Mouse (Mus musculus): ENCODE measurements around the gene Capn1.

The Capn1 gene

DNA sequence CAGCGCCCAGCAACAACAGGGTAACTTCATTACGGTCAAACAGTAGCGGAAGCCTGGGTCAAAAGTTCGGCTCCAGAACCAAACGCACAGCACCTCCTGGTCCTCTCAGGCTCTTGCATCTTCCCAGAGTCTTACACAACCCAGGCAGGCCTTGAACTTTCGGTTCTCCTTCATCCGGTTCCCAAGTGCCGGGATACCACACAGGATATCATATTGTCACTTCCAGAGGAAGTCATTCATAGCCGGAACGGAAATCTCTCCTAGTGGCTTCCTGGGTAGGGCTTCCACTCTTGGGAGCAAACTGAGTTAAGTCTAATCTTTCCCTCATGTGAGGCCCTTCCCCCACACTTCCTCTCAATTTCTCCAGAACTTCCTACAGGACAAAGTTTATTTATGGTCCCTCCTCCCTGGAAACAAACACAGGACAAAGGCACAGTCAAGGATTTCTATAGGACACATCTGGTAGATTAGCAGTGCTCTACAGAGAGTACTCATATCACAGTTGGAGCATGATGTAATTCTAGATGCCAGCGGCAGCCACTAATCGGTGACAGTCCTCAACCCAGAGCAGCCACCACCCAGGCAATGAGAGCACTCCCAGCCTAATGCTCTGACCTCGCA is 63.5 kb downstream of the Capn1 start:
- DNase-seq (ENCODE audit: low spot score) = no peak

DNA sequence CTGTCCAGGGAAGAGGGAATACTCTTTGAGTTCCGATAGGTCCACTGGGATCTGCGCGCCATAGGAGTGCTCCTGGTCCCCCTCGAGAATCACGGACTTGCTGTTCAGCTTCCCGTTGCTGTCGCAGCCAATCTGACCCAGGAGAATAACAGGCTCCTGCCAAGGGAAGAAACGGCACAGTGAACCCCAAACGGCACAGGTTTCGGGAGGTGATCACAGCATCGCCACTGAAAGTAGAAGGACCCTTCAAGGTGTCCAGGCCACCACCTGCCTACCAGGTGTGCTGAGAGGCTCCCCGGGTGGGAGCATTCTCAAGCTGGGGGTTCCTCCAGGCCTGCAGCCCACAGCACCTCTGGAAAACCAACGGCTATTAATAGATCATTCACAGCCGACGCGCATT is 64.1 kb downstream of the Capn1 start:
- no peak for DNase-seq (ENCODE audit: low spot score)

- no peak for DNase-seq (ENCODE audit: low spot score)
Observed at GRCm38 (mm10) chr19:5950218-5950617, 65.5 kb downstream of the Capn1 start.

DNA sequence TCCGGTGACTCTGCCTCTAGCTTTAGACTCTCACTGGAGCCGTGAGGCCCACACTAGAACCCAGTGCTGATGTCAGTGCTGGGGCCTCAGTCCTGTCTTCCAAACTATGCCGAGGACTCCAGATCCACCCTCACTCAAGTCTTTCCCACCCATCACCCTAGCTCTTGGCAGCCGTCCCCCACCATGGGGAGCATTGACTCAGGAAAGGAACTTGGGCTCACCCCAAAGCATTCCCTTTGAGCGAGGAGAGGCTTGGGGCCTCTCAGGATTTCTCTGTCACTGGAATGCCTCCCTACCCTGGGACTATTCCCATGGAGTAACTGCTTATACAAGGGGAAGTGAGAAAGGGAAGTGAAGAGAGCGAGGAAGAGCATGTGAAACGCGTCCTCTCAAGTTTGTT is 69.8 kb downstream of the Capn1 start:
- DNase-seq (ENCODE audit: low spot score) = no peak

DNA sequence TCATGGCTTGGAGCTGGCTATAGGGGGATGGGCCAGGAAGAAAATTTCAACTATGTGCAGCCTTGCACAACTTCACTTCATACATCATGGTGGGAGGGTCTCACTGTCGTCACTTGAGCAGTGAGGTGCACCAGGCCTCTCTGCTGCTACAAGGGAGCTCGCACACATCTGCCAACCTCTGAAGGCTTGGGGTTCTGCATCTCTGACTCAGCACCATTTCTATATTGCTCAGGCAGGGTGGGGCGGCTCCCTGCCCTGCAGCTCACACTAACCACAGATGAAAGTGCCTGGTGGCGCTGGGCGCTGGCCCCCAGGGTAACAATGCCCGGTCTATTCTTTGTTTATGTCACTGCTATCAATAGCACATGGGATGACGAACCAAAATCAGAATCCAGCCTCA is 70.7 kb downstream of the Capn1 start:
- peak; percentile 70 for DNase-seq (ENCODE audit: low spot score)

GRCm38 (mm10) chr19:5944145-5944544 is 71.6 kb downstream of the Capn1 start:
- no peak for DNase-seq (ENCODE audit: low spot score)

- no peak for DNase-seq (ENCODE audit: low spot score)
Observed at GRCm38 (mm10) chr19:5943404-5943803, 72.3 kb downstream of the Capn1 start.

GRCm38 (mm10) chr19:5942581-5942980 is 73.1 kb downstream of the Capn1 start:
- DNase-seq (ENCODE audit: low spot score) = no peak

DNA sequence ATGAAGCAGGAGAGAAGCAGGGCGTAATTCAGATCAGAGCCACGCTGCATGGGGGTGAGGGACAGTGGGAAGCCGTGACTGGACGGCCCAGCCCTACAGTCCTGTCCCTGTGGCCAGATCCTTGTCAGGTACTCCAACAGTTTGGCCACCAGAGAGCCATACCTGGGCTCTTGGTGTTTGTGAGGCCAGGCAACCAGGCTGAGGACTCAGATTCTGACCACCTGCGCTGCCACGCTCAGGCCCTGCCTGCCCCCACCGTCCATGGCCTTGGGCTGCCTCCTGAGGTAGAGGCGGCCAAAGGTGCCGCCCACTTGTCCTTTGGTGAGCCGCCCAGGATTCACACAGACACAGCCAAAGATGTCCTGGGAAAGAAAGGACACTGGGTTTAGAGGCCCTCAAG is 75.0 kb downstream of the Capn1 start:
- no peak for DNase-seq (ENCODE audit: low spot score)

- no peak for DNase-seq (ENCODE audit: low spot score)
Observed at GRCm38 (mm10) chr19:5940173-5940572, 75.5 kb downstream of the Capn1 start.

GRCm38 (mm10) chr19:5939715-5940114 is 76.0 kb downstream of the Capn1 start:
- no peak for DNase-seq (ENCODE audit: low spot score)
